Mouse (Mus musculus): ENCODE measurements around the gene Boc.

DNA sequence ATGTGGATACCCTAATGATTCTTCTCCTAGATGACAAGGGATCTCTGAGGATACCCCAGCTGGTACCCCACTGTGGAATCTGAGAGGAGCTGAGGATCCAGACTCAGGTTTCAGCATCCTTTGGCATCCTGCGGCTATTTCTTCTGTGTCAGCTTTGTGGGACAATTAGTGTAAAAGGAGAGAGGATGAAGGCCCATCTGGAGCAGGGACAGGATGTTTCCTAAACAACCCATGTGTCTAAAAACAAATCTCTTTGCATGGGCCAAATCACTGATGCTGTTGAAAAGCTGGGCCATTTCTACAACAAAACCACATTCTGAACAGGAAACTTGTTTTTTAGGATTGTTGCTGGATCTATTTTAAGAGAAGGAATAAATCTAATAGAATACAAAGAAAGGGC, 53.5 kb downstream of the Boc start:
- TF ChIP-seq FLI1 (IDR thresholded peaks at IDR 0.05; ENCODE audit: low read length): no peak
- TF ChIP-seq GATA1 (IDR thresholded peaks at IDR 0.05; ENCODE audit: borderline replicate concordance, low read length): no peak
